Mouse (Mus musculus): ENCODE measurements around the gene Lcn9. TPM values are rescaled to one million over a fixed set of nuclear protein-coding genes. Genes with fewer than 3 reads are reported as not detected.

Gene Lcn9
- polyA plus RNA-seq (2014; fragmentation: Nextera tagmentation; extraction: Ambion mirVana), result not detected in 2 replicates

- Histone ChIP-seq H3K27ac (ENCODE audit: low read depth, low read length) (no peak within 1 kb of the TSS), H3K27me3 (ENCODE audit: control insufficient read depth, insufficient read depth, low read length) (no peaks in the 10 kb centered on the region), H3K4me3 (ENCODE audit: low read depth, low read length) (no peak within 1 kb of the TSS), H3K9me3 (ENCODE audit: control insufficient read depth, low read length) (no peaks in the 10 kb centered on the region), H3K36me3 (ENCODE audit: control insufficient read depth, insufficient read depth, low read length) (no peaks in the 10 kb centered on the region), H3K4me1 (ENCODE audit: control insufficient read depth, insufficient read depth, low read length) (no peaks in the 10 kb centered on the region), H3K9ac (ENCODE audit: low read length) (no peak within 1 kb of the TSS), H3K4me2 (no peak within 1 kb of the TSS)
- ATAC-seq (ENCODE audit: low FRiP score) (no peak), DNase-seq (ENCODE audit: low spot score, missing footprints) (no peak)
- 94% methylated on average over 1 of the region's 1 CpGs for WGBS
These were observed at the start of gene Lcn9 for GRCm38 (mm10) chr2:25822806-25823205. TSS of gene Lcn9 (plus strand) at chr2:25823153.

DNA sequence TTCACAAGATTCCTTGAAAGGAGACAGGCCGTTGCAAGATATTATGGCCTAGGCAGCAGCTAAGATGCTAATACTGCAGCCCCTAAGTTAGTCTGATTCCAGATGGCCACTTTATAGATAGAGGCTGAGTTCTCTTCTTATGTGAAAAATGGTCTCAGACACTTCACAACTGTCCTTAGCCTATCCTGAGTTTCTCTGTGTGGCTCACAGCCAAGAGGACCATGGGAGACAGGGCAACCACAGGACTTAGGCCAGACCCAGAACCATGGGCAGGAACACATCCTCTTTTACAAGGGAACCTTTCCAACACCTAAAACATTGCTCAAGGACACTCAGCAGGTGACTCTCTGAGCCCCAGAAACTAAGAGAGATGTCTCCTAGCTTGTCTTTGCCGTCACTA is 49.4 kb upstream of the Lcn9 start:
- no peaks in the 10 kb centered on the region for H3K9me3 ChIP-seq (ENCODE audit: control insufficient read depth, low read length)
- no peaks in the 10 kb centered on the region; the same call in 1 of the 2 replicates for H3K4me1 ChIP-seq (ENCODE audit: control insufficient read depth, insufficient read depth, low read length)
- WGBS, result 82% methylated on average over 2 of the region's 2 CpGs
- no peak for ATAC-seq (ENCODE audit: low FRiP score)
- H3K9ac ChIP-seq (ENCODE audit: low read length), result no peak overlapping the region
- no peaks in the 10 kb centered on the region for H3K27me3 ChIP-seq (ENCODE audit: control insufficient read depth, insufficient read depth, low read length)
- no peak overlapping the region for H3K4me3 ChIP-seq (ENCODE audit: low read depth, low read length)
- H3K4me2 ChIP-seq, result no peak overlapping the region
- peak; percentile 49 for DNase-seq (ENCODE audit: low spot score, missing footprints)
- no peaks in the 10 kb centered on the region for H3K36me3 ChIP-seq (ENCODE audit: control insufficient read depth, insufficient read depth, low read length)
- no peak overlapping the region for H3K27ac ChIP-seq (ENCODE audit: low read depth, low read length)

- no peaks in the 10 kb centered on the region for H3K36me3 ChIP-seq (ENCODE audit: control insufficient read depth, insufficient read depth, low read length)
- H3K9ac ChIP-seq (ENCODE audit: low read length), result no peak overlapping the region
- no peaks in the 10 kb centered on the region for H3K9me3 ChIP-seq (ENCODE audit: control insufficient read depth, low read length)
- H3K27ac ChIP-seq (ENCODE audit: low read depth, low read length), result no peak overlapping the region
- H3K4me3 ChIP-seq (ENCODE audit: low read depth, low read length), result no peak overlapping the region
- no peak overlapping the region for H3K4me2 ChIP-seq
- DNase-seq (ENCODE audit: low spot score, missing footprints), result no peak
- no peaks in the 10 kb centered on the region for H3K27me3 ChIP-seq (ENCODE audit: control insufficient read depth, insufficient read depth, low read length)
- WGBS, result 71% methylated on average over 2 of the region's 2 CpGs
- no peaks in the 10 kb centered on the region; the same call in 1 of the 2 replicates for H3K4me1 ChIP-seq (ENCODE audit: control insufficient read depth, insufficient read depth, low read length)
- no peak for ATAC-seq (ENCODE audit: low FRiP score)
These were observed 48.3 kb upstream of the Lcn9 start for GRCm38 (mm10) chr2:25774640-25775039.

GRCm38 (mm10) chr2:25775991-25776390 is 47.0 kb upstream of the Lcn9 start:
- H3K27ac ChIP-seq (ENCODE audit: low read depth, low read length), result no peak overlapping the region
- WGBS, result 49% methylated on average over 3 of the region's 3 CpGs
- peak; percentile 56 for DNase-seq (ENCODE audit: low spot score, missing footprints)
- H3K4me1 ChIP-seq (ENCODE audit: control insufficient read depth, insufficient read depth, low read length), result no peaks in the 10 kb centered on the region; the same call in 1 of the 2 replicates
- no peak overlapping the region for H3K4me2 ChIP-seq
- H3K9ac ChIP-seq (ENCODE audit: low read length), result no peak overlapping the region
- no peak overlapping the region for H3K4me3 ChIP-seq (ENCODE audit: low read depth, low read length)
- no peak for ATAC-seq (ENCODE audit: low FRiP score)
- no peaks in the 10 kb centered on the region for H3K36me3 ChIP-seq (ENCODE audit: control insufficient read depth, insufficient read depth, low read length)
- no peaks in the 10 kb centered on the region for H3K27me3 ChIP-seq (ENCODE audit: control insufficient read depth, insufficient read depth, low read length)
- no peaks in the 10 kb centered on the region for H3K9me3 ChIP-seq (ENCODE audit: control insufficient read depth, low read length)

GRCm38 (mm10) chr2:25776717-25777116 is 46.2 kb upstream of the Lcn9 start, which contains the start of gene Lcn11:
TSS of gene Lcn11 (plus strand) at chr2:25777017.
- Histone ChIP-seq H3K36me3 (ENCODE audit: control insufficient read depth, insufficient read depth, low read length) (no peaks in the 10 kb centered on the region), H3K4me1 (ENCODE audit: control insufficient read depth, insufficient read depth, low read length) (no peaks in the 10 kb centered on the region; the same call in 1 of the 2 replicates), H3K9ac (ENCODE audit: low read length) (no peak within 1 kb of the TSS), H3K9me3 (ENCODE audit: control insufficient read depth, low read length) (no peaks in the 10 kb centered on the region), H3K4me3 (ENCODE audit: low read depth, low read length) (no peak within 1 kb of the TSS), H3K4me2 (no peak within 1 kb of the TSS), H3K27me3 (ENCODE audit: control insufficient read depth, insufficient read depth, low read length) (no peaks in the 10 kb centered on the region), H3K27ac (ENCODE audit: low read depth, low read length) (no peak within 1 kb of the TSS)
- no peak for ATAC-seq (ENCODE audit: low FRiP score)
- no peak for DNase-seq (ENCODE audit: low spot score, missing footprints)
- 90% methylated on average over 1 of the region's 1 CpGs for WGBS

GRCm38 (mm10) chr2:25779076-25779475 is 43.9 kb upstream of the Lcn9 start:
- no peaks in the 10 kb centered on the region for H3K27me3 ChIP-seq (ENCODE audit: control insufficient read depth, insufficient read depth, low read length)
- H3K27ac ChIP-seq (ENCODE audit: low read depth, low read length), result no peak overlapping the region
- no peak overlapping the region for H3K9ac ChIP-seq (ENCODE audit: low read length)
- H3K36me3 ChIP-seq (ENCODE audit: control insufficient read depth, insufficient read depth, low read length), result no peaks in the 10 kb centered on the region
- no peak for ATAC-seq (ENCODE audit: low FRiP score)
- H3K4me2 ChIP-seq, result no peak overlapping the region
- H3K4me1 ChIP-seq (ENCODE audit: control insufficient read depth, insufficient read depth, low read length), result no peaks in the 10 kb centered on the region; the same call in 1 of the 2 replicates
- H3K4me3 ChIP-seq (ENCODE audit: low read depth, low read length), result no peak overlapping the region
- no peaks in the 10 kb centered on the region for H3K9me3 ChIP-seq (ENCODE audit: control insufficient read depth, low read length)
- DNase-seq (ENCODE audit: low spot score, missing footprints), result no peak
- 87% methylated on average over 9 of the region's 9 CpGs for WGBS

- WGBS, result 69% methylated on average over 4 of the region's 4 CpGs
- H3K4me2 ChIP-seq, result no peak overlapping the region
These were observed 42.0 kb upstream of the Lcn9 start for GRCm38 (mm10) chr2:25780921-25781320.

GRCm38 (mm10) chr2:25781957-25782356 is 41.0 kb upstream of the Lcn9 start, which contains the start of gene Gm13539:
TSS of gene Gm13539 (plus strand) at chr2:25782257.
- no peaks in the 10 kb centered on the region for H3K4me1 ChIP-seq (ENCODE audit: control insufficient read depth, insufficient read depth, low read length)
- H3K27me3 ChIP-seq (ENCODE audit: control insufficient read depth, insufficient read depth, low read length), result no peaks in the 10 kb centered on the region
- ATAC-seq (ENCODE audit: low FRiP score) (no peak), DNase-seq (ENCODE audit: low spot score, missing footprints) (no peak)
- H3K9ac ChIP-seq (ENCODE audit: low read length), result no peak within 1 kb of the TSS
- H3K4me2 ChIP-seq, result no peak within 1 kb of the TSS
- H3K9me3 ChIP-seq (ENCODE audit: control insufficient read depth, low read length), result no peaks in the 10 kb centered on the region
- no peak within 1 kb of the TSS for H3K4me3 ChIP-seq (ENCODE audit: low read depth, low read length)
- WGBS, result 86% methylated on average over 3 of the region's 3 CpGs
- no peak within 1 kb of the TSS for H3K27ac ChIP-seq (ENCODE audit: low read depth, low read length)
- no peaks in the 10 kb centered on the region for H3K36me3 ChIP-seq (ENCODE audit: control insufficient read depth, insufficient read depth, low read length)

More at GRCm38 (mm10) chr2:25780921-25781320, 42.0 kb upstream of the Lcn9 start:
- no peaks in the 10 kb centered on the region for H3K36me3 ChIP-seq (ENCODE audit: control insufficient read depth, insufficient read depth, low read length)
- H3K9me3 ChIP-seq (ENCODE audit: control insufficient read depth, low read length), result no peaks in the 10 kb centered on the region
- H3K4me3 ChIP-seq (ENCODE audit: low read depth, low read length), result no peak overlapping the region
- H3K9ac ChIP-seq (ENCODE audit: low read length), result no peak overlapping the region
- no peak for DNase-seq (ENCODE audit: low spot score, missing footprints)
- no peaks in the 10 kb centered on the region for H3K27me3 ChIP-seq (ENCODE audit: control insufficient read depth, insufficient read depth, low read length)
- no peak overlapping the region for H3K27ac ChIP-seq (ENCODE audit: low read depth, low read length)
- ATAC-seq (ENCODE audit: low FRiP score), result no peak
- H3K4me1 ChIP-seq (ENCODE audit: control insufficient read depth, insufficient read depth, low read length), result no peaks in the 10 kb centered on the region; the same call in 1 of the 2 replicates

DNA sequence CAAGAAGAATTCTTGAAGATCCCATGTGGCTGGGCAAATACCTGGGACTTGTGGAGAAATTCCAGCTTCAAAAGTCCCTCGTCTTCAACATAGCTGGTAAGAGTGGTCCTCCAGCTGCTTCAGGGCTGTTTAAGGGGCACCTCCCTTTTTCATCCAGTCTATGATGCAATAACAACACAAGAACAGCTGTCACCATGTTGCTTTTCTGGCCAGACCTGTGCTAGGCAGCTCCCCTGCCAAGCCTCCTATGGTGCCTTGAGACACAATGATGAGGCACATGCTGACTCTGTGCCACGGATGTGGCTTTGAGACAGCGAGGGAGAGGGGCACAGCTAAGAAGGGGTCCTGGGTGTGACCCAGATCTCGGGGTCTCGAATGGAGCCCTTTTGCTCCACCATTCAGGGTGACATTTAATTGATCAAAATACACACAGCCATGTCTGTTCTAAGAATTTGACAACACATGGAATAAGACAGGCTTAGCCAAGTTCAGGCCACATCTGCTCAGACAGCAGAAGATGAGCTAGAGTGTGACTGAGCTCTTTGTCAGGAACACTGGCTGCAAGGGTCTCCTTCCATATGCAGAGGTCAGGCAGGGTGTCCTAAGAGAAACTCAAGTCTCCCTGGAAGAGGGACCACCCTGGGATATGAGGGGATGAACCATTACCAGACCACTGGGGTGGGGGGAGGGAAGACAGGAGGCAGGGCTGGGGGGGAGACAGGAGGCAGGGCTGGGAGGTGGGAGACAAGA is 37.2 kb upstream of the Lcn9 start:
- no peaks in the 10 kb centered on the region for H3K9me3 ChIP-seq (ENCODE audit: control insufficient read depth, low read length)
- no peaks in the 10 kb centered on the region for H3K27me3 ChIP-seq (ENCODE audit: control insufficient read depth, insufficient read depth, low read length)
- H3K27ac ChIP-seq (ENCODE audit: low read depth, low read length), result no peak overlapping the region
- no peak overlapping the region for H3K9ac ChIP-seq (ENCODE audit: low read length)
- H3K36me3 ChIP-seq (ENCODE audit: control insufficient read depth, insufficient read depth, low read length), result no peaks in the 10 kb centered on the region
- no peak overlapping the region for H3K4me3 ChIP-seq (ENCODE audit: low read depth, low read length)
- ATAC-seq (ENCODE audit: low FRiP score) (no peak), DNase-seq (ENCODE audit: low spot score, missing footprints) (peak; percentile 44)
- 76% methylated on average over 5 of the region's 5 CpGs for WGBS
- H3K4me2 ChIP-seq, result no peak overlapping the region
- no peaks in the 10 kb centered on the region for H3K4me1 ChIP-seq (ENCODE audit: control insufficient read depth, insufficient read depth, low read length)

Data from midbrain, embryonic 11.5 days (tissue).